Mouse (Mus musculus) T-helper 2 cell (primary cell): ENCODE data around the gene Snx30.

Experiments used
- in situ Hi-C: fragments of 300-600 bp; cut with MboI, MseI; formaldehyde crosslinking; loops from one replicate; pipeline ENCODE4 v1.15.1; 2025; ENCODE audit warnings: high pct_unique_total_duplicates

Gene Snx30

DNA sequence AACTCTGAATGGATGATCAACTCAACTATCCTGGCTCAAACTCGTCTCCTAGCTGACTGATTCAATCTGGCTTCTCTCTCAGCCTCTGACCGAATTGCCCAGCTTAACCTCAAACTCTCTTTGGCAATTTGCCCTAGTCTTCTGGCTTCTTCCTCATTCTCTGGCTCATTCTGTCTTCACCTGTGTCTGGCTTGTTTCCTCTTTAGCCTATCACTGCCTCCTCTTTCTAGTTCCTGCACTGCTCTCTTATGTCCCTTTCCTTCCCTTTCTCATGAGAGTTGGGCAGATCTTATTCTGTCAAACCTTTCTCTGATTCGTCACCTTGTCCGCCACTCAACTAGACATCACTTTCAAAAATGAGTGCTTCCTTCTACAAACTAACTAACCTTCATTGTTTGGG lies 16.5 kb downstream of the Snx30 start:
- in situ Hi-C loops, result no loop called here

DNA sequence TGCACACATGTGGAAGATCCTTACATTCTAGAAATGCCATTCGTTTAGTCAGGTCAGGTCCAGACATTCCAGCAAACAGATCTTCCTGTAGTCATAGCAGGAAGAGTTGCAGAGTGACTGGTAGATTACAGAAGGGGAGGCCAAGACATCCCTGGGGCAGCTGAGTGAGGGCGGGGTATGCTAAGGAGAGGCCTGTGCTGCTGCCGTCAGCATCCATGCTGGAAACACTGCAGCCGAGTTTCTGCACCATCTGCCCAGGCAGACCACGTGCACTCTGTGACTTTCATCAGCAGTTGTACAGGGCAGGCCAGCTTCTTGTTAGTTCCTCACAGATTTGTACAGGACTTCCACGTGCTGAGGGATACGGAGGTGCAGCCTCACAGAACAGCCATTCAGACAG lies 17.8 kb downstream of the Snx30 start:
- in situ Hi-C loops, result no loop called here

DNA sequence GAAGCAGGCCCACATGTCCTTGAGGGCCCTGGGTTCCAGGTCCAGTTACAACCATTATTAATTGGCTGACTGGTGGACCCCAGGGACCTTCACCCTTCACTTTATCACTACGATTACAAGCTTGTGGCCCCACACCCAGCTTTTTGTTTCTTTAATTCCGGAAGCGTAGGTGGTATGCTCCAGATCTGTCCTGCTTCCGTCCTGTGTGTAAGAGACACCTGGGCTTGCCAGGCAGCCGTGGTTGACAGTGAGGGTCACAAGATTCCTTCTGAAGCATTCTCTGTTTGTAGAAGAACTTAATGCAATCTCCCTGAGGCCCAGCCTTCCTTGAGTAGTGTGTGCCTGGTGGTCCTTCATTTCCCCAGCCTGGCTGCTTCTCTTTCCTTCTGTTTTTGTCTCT lies 19.2 kb downstream of the Snx30 start:
- in situ Hi-C loops, result no loop called here

DNA sequence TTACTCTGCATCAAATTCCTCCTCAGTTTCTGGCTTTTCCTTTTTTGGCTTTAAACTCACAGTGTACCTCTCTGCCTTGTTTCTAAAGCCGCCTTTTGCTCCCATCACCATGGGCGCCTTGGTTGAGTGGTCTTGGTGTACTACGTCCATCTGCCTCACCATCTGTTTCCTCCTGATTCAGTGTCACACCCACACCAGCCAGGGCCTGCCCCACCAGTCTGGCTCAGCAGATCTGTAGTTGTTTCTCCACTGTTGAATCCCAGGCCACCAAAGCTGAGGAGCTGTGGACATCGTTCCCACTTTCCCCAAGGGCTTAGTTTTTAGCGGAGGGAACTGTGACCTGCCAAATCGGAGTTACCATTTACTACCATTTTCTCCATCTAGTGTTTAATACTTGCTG lies 20.0 kb downstream of the Snx30 start:
- in situ Hi-C loops, result no loop called here

DNA sequence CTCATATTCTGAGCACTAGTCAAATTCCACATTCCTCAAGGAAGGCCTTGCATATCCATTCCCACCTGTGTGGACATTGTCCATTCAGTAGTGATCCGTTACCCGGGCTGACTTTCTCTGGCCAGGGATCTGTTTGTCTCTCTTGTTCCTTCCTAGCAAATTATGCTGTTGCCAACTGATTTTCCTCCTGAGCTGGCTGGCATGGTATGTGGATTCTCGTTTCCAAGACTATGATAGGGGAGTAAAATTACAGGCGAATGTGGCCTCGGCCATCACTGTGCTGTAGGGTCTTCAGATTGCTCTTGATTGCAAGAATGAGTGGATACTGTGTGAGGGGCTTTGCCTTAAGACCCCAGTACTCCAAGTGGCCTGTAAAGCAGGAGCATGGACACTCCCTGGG lies 20.7 kb downstream of the Snx30 start:
- in situ Hi-C loops, result no loop called here

DNA sequence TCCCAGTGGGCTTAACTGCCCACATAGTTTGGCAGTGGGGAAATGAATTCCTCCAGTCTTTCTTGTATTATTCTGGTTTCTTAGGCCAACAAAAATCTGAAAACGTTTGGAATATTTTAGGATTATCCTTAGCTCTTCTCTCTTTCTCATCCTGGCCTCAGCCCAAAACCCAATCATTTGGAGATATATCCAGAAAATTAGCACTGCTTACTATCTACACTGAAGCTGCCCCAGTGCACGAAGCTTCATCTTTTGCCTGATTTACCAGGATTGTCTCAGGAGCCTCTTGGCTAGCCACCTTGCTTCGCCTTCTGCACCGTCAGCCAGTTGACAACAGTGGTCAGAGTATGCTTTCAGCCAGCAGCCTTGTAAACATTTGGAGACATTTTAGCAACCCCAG lies 23.4 kb downstream of the Snx30 start:
- in situ Hi-C loops, result no loop called here

DNA sequence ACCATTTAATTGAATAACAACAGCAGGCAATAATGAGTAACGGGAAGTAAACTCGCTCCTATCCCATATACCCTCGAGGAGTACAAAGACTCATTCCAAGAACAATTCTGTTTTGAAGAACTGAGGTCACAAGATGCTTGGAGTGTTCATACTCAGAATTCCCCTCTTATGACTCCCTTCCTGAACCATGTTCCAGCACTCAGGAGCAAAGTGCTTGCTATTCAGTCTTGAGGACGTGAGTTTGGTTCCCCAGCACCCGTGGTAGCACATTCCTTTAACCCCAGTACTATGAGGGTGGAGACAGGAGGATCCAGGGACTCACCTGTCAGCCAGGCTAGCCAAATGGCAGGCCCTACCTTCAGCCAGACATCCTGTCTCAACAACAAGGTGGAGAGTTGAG lies 25.4 kb downstream of the Snx30 start:
- in situ Hi-C loops, result no loop called here

DNA sequence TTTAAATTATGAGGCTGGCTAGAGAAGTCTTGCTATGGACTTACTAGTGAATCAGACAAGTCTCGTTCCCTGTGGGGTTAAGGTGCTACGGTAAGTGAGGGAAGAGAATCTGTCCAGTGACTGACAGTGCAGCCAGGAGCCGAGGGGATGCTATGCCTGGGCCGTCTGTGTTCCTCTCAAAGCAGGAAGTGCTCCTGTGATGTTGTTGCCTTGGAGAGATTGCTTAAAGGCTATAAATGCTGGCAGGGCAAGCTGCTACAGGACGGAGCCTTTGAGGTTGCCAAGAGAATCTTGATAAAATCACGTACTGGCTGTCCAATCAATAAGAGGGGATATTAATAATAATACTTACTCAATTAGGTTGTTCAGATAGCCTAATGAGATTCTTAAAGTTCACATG lies 27.2 kb downstream of the Snx30 start:
- in situ Hi-C loops, result no loop called here

DNA sequence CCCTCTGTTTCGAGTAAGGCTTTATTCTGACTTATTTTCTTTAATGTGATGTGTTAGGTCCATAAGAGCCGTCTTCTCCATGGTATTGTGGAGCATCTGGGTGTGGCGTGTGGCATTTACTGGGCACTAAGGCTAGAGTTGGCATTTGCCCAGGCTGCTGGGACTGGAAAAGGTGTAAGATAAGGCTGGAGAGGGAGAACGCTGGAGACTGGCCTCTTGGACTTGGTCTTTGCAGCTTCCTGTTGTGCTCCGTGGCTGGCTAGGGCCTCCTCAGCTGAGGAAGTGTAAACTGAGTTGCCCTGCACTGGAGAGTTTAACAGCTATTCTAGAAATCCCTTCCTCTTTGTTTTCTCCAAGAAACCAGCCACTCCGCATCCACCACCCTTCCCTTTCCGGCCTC lies 32.0 kb downstream of the Snx30 start:
- in situ Hi-C loops, result no loop called here

DNA sequence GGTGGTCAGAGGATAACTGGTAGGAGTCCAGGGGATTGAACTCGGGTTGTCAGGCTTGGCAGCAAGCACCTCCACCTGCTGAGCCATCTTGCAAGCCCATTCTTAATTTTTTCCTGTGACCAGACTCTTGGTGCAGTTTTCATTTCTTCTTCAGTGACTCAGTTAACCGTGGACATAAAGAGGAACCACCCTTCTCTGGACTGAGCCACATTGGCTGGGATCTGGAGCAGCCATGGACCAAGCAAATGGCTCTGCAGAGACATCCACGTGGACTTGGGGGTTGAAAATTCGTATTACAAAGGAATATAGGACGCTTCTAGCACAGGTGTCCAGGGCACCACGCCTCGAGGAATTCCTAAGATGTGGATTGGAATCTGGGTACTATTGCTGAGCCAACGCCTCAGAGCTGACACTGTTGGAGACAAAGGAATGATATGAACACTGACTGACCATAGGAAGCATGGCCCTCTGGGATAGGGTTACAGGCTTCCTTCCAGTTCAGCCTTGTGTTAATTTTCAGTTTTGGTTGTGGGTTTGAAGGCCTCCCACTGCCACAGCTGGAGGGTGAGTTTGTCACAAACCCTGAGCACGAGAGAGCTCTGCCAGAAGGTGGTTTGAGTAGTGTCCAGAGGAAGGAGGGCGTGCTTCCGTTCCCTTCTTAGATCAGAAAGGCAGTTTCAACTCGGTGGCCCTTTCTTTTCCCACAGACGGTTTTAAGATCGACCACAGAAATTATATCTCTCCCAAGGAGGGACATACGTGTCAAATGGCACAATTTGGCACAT lies 39.0 kb downstream of the Snx30 start:
- in situ Hi-C loops, result no loop called here

DNA sequence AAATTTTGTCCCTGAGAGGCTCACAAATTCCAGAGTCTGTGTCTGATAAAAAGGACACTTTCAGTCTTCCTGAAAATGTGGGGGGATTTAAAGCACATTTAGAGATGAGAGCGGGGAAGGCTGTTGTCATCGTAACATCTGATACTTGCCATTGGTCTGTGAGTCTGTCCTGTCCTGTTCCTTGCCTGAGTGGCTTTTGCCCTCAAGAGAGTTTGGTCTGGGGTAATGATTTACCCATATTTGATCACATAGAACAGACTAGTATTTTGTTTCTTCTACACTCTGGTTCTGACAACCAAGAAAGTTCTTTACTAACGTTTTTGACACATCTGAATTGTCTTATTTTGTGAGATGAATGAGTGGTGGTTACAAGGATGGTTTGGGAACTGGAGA lies 39.6 kb downstream of the Snx30 start:
- in situ Hi-C loops, result no loop called here

DNA sequence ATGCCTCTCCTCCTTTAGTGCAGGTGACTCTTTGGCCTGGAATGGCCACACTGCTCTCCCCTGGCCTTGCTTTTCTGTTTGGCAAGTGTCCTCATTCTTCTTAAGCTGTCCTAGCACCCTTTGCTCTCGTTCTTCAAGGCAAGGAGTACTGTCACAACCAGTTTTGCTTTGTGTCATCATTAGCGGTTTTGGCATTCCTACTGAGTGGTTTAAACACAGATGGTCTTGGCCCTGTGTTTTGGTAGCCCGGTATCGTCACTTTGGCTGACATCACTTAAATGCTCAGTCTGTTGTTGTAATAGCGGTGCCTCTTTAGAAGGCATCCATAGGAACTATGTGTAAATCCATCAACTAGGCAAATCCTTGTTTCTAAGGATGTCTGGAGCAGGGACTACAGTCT lies 41.8 kb downstream of the Snx30 start:
- in situ Hi-C loops, result no loop called here

DNA sequence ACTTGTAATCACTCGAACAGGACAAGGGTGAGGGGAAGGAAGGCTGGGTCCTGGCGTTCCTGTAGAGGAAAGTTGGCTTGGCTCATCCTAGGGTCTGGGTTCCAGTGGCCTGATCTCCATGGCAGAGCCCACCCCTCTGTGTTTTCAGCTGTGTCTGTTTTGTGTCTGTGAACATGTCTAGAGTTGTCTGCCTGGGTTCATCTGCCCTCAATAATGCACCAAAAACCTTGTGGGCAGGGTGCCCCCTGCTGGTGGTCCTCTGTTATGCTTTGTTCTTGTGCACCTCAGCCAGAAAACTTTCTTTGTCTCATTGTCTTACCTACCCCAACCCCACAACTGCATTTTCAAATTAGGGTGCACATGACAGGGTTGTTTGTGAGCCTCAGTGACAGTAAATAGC lies 44.5 kb downstream of the Snx30 start:
- in situ Hi-C loops, result no loop called here

DNA sequence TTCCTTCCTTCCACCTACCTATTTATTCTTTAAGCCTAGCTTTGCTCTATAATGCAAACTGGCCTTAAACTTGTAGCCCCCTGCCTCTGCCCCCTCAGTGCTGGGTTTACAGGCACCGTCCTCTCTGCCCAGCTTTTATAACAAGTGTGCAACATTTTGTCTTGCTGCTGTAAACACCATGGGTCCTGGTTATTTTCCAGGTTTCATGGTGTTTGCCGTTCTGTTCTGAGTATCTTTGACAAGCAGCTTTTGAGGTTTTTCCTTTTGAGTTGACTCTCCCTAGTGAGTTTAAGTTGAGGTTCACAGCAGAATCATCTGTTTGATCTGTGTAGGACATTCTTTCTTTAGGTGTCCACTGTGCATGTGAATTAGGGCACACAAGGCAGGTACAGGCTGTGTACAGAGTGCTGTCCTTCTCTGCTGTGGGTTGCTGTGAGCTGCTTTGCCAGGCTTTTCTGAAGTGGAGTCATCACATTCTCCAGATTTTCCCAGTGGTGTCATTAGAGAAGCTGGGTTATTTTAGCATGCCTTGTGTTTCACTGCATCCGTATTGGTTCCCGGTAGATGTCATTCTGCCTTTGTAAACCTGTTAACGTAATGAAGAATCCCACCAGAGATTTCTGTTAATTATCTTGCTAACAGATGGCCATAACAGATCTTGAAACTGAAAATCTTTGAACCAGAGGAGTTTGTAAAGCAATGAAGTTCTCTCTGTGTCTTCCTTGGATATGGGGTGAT lies 45.4 kb downstream of the Snx30 start:
- in situ Hi-C loops, result no loop called here

DNA sequence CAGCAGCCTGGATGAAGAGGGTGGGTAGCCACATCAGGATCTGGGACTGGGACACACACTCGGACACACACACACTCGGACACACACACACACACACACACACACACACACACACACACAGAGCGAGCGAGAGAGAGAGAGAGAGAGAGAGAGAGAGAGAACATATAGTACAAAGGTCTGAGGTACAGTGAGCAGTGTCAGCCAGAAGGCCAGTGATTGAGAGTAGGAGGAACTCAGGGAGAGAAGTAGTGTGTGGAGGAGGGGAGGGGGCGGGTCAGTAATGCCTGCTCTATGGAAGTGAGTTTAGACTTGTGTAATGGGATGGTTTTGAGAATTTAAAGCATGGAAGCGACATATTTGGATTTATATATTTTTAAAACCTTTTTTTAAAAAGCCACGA lies 47.5 kb downstream of the Snx30 start:
- in situ Hi-C loops, result no loop called here

DNA sequence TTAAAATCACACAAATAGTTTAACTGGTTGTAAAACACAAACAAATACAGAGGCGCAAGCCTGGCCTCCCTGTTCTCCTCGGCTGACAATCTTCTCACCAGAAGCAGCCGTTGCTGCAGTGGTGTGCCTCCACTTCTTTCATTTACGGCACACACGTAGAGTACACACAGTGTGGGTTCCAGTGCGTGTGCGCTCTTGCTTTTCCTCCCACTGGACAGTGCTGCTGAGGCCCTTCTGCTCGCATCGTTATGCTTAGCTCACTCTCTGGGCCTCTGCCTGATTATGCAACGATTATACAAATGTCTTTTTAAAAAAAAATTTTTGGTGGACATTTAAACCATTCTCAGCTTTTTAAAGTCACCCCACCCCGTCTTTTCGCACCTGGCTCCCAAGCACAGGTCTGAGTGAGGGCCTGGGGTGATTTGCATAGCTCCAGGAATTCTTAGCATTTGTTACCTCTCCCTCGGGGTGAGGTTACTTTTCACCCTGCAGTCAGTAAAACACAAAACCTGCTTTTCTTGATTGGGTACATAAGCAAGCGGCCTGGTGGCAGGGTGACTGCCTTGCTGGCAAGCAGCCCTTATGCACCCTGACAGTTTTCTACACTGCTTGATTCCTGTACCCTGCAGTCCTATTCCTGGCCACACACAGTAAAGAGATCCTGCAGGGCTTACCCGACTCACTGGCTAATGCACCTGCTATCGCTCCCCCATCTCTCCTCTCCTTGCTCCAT lies 54.2 kb downstream of the Snx30 start:
- in situ Hi-C loops, result loop anchor here (5.0 kb wide), 1 partner anchor 68 kb away; no protein-coding TSS in a partner anchor

DNA sequence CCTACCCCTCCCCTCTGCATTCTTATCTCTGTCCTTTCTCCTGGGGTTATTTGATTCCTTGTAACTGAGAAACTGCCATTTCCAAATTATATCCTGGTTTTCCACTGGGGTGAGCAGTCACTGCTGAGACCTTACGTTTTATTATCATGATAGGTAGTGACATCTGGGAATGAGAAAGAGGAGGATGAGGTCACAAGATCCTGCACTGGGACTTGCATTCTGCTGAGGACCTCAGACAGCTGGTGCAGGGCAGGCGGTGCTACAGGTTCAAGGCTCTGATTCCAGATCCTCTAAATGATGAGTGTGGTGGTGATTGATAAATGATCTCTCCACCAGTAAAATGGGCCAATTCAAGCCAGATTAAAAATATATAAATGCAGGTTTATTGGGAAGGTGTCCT lies 54.8 kb downstream of the Snx30 start:
- in situ Hi-C loops, result loop anchor here (5.0 kb wide), 1 partner anchor 68 kb away; no protein-coding TSS in a partner anchor

DNA sequence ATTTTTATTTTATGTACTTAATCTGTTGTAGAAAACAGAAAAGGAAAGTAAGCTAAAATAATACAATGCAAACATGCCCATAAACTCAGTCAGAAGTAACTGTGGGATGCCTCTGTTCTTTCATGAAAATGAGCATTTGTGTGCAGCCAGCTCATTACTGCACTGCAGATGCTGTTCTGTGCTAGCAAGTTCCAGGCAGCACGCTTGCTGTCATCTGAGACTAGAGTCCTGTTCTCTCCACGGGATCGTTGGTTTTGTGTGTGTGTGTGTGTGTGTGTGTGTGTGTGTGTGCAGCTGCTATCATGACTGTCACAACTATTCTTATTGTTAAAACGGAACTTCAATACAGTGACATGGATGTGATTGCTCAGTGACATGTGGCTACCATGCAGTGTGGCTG lies 56.2 kb downstream of the Snx30 start:
- in situ Hi-C loops, result loop anchor here (5.0 kb wide), 1 partner anchor 70 kb away; no protein-coding TSS in a partner anchor

DNA sequence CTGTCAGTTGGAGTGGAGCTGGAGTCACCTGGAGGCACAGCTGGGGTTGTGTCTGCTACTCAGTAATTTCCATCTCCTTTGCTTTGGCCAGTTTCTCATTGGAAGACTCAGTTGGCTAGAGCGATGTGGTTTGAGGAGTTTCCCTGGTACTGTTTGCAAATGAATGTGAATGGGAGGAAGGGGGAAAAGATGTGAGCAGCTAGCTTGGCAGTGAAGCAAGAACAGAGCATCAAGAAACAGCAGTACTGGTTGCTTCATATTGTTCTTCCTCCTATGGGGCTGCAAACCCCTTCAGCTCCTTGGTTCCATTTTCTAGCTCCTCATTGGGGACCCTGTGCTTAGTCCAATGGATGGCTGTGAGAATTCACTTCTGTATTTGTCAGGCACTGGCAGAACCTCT lies 56.7 kb downstream of the Snx30 start:
- in situ Hi-C loops, result loop anchor here (5.0 kb wide), 1 partner anchor 70 kb away; no protein-coding TSS in a partner anchor

DNA sequence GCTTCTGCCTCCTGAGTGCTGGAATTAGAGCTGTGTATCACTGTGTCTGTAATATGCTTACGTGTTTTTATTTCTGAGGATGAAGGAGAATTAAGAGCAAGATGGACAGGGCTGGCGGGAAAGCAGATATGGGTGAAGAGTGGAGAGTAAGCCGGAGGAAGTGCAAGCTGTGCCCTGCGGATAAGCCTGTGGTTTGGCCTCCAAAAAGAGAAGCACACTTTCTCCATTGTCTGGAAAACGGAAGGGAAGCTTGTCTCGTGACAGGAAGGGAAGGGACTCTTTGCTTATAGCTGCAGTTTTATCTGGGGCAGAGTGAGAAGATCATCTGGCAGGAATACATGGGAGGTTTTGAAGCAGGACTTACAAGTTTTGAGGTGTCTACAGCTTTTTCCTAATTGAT lies 58.2 kb downstream of the Snx30 start:
- in situ Hi-C loops, result loop anchor here (5.0 kb wide), 1 partner anchor 72 kb away; no protein-coding TSS in a partner anchor

DNA sequence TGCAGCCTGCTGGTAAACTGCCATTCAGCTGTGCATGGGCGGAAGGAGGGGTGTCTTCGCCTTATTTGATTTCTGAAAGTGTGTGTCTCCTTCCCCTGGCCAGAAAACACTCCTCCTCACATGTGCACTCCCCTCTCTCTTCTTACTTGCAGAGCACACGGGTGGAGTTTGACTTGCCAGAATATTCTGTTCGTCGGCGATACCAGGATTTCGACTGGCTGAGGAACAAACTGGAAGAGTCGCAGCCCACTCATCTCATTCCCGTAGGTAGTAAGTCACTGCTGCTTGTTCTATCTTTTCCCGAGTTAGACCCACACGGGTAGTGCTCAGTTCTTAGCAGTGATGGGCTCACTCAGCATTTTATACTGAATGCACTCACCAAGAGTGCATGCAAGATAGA lies 62.4 kb downstream of the Snx30 start:
- in situ Hi-C loops, result no loop called here

DNA sequence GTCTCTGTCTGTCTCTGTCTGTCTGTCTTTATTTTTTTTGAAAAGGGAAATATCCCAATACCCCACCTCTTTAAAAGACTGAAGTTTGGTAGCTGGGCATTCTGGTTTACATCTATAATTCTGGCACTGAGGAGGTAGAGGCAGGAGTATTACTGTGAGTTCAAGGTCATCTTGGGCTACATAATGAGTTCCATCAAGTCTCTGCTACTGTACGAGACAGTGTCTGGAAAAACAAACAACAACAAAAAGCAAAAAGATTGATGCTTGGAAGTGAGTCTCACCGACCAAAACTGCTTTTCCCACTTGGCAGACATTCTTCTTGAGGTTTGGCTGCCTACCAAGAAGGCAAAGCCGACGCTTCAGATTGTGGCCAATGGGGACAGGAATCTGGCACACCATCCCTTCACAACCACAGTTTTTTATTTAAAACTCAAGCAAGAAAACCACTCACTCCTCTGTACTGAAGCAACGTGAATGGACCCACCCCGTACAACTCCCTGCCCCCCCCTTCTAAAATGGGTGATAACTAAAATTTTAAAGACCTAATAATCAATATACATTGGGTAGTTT lies 63.9 kb downstream of the Snx30 start:
- in situ Hi-C loops, result no loop called here
